Mouse (Mus musculus) testis, postnatal 10 days (tissue): ENCODE results near the gene Btbd8.

Experiments
- DNase-seq: peaks from one replicate; pipeline ENCODE4 v3.0.0; 2021; ENCODE audit warnings: low spot score

Gene Btbd8

GRCm38 (mm10) chr5:107450299-107450698, 12.5 kb downstream of the Btbd8 start:
- DNase-seq = no peak

GRCm38 (mm10) chr5:107462147-107463076, 24.6 kb downstream of the Btbd8 start:
- no peak for DNase-seq

GRCm38 (mm10) chr5:107466501-107466900, 28.7 kb downstream of the Btbd8 start:
- no peak for DNase-seq

GRCm38 (mm10) chr5:107467098-107467497, 29.3 kb downstream of the Btbd8 start:
- no peak for DNase-seq

DNA sequence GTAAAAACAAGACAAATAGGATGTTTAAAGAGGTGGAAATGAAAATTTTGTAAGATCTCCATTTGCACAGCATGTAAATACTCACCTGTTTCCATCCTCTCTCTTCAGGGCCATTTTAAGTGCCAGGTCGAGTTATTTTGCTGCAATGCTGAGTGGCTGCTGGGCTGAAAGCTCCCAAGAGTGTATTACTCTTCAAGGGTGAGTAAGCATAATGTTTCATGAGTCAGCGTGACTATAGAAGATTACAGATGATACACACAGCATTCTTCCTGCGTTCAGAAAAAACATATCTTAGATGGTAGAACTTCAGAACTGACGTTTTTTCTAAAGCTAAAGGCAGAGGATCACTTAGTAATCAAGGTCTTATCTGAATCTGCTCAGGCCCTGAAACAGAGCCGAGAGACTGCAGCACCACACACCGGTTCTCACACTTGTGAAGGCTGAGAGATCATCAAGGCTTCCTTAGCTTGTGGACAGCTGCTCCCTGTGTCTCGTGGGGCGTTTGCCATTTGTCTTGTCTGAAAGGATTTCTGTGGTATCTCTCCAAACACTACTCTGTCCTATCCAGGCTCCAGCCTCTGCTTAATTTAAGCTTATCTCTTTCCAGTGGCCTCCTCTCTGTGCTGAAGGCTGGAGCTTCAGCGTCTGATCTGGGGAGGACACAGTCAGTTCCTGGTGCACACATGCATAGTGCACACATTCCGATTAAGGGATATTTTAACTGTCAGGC, 33.0 kb downstream of the Btbd8 start:
- no peak for DNase-seq

DNA sequence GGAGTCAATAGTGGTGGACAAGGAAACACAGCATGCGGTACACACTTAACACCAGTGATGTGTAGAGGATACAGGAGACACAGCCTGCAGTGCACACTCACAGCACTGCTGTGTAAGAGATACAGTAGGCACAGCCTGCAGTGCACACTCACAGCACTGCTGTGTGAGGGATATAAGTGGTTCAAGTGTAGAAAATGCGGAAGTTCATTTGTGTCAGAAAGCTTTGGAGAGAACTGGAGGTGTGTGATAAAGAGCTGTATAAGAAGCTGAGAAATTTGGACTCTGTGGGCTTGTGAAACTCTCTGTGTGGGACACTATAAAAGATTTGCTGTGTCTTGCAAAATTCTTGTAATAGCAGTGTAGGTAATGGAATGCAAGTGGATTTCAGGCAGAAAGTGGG, 42.4 kb downstream of the Btbd8 start:
- DNase-seq = no peak

DNA sequence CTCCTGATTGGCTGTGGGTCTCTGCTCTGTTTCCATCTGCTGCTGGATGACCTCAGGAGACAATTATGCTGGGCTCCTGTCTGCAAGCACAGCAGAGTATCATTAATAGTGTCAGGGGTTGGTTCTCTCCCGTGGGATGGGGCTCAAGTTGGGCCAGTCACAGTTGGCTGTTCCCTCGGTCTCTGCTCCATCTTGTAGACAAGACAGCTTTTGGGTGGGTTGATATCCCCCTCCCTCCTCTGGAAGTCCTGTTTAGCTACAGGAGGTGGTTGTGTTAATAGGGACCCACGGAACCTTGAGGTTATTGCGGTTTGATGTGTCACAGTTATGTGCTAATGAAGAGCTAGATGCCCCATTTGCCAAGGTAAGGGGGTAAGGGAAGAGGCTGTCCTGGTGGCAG, 51.2 kb downstream of the Btbd8 start:
- DNase-seq = no peak

DNA sequence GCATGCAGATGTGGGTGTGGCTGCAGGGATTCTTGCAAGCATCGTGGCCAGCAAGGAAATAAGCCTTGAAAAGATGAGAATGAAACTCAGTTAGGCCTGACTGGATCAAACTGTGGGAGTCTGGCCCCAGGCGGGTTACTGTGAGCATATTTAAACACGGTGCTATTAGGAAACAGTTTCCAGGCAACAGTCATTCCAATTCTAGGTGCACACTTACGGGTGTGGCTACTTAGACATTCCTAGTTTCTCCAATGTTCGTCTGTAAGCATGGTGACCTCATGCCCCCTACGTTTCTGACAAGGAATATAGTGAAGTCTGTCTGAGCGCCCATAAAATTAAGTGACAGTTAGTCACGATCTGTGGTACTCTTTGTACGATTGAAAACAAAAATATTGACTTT, 53.2 kb downstream of the Btbd8 start:
- no peak for DNase-seq

DNA sequence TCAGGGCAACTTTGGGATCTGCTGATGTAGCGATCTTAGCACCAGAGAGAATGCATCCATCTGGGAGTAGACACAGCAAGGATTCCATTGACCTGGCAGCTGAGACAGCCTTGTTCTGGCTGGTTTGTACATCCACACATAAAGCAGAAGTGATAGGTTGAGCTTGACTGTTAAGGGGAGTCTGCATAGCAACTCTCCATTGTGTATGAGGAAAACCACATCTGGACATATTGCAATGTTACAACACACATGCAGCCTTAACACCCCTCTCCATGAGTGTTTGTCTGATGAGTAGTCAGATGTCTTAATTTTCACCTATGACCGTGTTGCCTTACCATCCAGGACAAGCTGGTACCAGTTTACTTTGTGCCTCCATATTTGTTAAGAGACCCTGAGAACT, 54.7 kb downstream of the Btbd8 start:
- no peak for DNase-seq

DNA sequence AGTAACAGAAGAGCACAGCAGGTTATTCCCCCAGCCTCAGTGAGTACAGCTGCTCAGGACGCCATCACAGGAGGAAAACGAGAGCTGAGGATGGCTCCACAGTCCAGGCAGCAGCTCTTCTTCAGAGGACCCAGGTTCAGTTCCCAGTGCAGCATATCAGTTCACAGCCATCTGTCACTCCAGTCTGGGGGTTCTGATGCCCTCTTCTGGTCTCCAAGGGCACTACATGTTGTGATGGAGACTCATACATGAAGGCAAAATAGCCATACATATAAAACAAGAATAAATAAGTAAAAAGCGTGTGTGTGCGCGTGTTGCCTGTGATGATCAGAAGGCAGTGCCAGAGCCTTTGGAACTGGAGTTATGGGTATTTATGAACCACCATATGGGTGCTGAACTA, 57.0 kb downstream of the Btbd8 start:
- DNase-seq = no peak

GRCm38 (mm10) chr5:107496047-107496446, 58.2 kb downstream of the Btbd8 start:
- DNase-seq = no peak

GRCm38 (mm10) chr5:107497519-107498501, 60.0 kb downstream of the Btbd8 start:
- no peak for DNase-seq

GRCm38 (mm10) chr5:107498806-107499310, 61.1 kb downstream of the Btbd8 start:
- DNase-seq = no peak

DNA sequence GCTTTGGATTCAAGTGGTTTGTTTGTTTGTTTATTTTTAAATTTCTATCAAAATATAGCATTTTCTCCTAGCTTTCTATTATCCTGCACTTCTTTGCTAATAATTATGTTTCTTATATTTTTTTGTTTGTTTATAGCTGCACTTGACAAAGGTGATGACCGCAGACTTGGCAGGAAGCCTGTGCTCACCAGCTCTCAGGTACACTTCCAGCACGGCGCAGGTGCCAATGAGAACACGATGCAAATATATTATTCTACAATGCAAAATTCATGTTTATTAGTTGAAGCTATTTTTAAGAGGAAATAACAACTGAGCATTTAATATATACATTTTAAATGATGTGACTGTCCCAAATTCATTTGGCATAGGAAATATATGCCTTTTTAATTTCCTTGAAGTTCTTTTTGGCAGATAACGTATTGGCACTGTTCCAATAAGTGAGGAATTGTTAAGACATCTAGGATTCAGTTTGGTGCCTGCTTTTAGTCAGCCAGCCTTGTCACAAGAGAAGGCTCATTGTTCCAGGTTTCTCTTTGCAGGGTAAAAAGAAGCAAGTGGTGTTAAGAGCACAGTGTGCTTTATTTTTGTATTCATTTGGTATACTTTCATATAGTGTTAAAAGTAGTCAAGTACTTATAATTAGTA, 62.2 kb downstream of the Btbd8 start:
- no peak for DNase-seq

DNA sequence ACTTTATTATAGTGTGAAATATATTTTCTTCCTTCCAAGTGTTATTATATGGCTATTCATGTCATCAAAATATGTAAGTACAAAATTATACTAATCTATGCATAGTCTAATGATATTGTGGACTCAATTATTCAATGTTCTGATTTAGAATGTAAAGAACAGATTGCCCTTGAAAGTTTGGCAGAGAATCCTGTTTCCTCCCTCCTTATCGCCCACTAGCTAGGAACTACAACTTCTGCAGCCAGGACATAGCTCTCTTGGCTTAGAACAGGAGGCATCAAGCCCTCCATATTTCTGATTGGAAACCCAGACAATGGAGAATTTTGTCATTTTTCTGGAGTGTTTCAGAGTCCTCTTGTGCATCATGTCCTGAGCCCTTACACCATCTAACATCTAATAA, 62.9 kb downstream of the Btbd8 start:
- no peak for DNase-seq

GRCm38 (mm10) chr5:107507321-107507720, 69.5 kb downstream of the Btbd8 start, which contains the start of gene Gm42669:
Gene Gm42669, plus strand, starts transcription at chr5:107507621.
- DNase-seq = no peak

DNA sequence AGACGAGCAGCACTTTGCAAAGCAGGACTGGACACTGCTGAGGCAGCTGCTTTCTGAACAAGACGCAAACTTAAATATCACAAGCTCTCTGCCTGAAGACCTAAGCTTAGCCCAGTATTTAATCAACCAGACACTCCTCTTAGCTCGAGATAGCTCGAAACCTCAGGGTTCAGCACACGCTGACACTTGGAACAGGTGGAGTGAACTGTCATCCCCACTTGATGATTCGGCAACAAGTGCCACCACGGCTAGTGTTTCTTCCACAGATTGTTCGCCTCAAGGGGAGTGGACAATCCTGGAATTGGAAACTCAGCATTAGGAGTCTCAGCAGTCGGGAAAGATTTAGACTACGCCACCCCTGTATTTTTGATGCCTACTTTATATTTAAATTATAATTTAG, 72.7 kb downstream of the Btbd8 start:
- DNase-seq = no peak

DNA sequence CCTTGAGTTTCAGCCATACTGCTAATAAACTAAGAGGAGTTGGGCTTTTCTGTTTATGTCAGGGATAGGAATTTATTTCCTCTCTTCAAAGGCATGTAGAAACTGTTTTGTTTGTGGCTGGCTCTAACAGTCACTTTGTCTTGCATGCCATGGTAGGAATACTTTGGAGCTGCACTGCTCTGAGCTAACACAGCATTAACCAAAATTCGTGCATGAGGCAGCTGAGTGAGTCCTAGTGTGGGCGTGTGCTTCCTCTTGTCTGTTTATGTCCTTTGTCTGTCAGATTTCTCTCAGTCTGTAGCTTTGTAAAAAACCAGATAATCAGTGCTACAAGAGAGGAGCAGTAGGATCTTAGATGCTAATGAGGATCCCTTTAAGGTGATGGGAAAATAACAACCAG, 73.5 kb downstream of the Btbd8 start:
- no peak for DNase-seq

DNA sequence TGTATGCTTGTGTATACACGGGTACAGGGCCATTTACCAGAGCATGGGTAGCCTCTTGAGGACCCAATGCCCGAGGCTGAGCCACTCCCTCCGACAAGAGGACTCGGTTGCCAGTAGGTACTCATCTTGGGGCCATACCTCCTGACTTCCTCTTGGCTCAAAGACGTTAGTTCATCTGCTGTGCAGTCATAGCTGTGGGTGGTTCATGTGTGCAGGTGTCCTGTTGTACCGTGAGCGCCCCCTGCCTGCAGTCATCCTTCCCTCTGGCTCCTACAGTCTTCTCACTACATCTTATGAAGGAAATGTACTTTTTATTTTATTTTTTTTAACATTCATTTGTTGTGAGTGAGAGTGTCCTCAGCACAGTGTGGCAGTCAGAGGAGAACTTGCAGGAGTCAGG, 75.8 kb downstream of the Btbd8 start:
- peak; percentile 78 for DNase-seq

DNA sequence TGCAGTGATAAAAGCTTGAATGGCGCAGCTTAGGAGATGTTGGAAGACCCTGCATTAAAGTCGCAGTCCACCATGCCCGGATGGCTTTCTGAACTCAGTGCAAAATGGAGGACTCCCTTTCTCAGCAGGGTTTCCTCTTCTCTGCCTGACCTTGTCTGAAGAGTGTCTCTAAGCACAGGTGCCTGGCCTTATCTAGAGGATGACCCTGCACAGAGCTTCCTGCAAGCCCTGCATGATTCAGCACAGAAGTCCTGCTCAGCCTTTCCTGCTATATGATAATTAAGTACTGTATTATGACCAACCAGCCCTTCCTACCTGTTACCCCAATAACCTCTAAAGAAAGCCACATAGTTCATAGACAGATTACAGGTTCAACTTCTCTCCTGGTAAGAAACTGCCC, 77.7 kb downstream of the Btbd8 start:
- DNase-seq = no peak

DNA sequence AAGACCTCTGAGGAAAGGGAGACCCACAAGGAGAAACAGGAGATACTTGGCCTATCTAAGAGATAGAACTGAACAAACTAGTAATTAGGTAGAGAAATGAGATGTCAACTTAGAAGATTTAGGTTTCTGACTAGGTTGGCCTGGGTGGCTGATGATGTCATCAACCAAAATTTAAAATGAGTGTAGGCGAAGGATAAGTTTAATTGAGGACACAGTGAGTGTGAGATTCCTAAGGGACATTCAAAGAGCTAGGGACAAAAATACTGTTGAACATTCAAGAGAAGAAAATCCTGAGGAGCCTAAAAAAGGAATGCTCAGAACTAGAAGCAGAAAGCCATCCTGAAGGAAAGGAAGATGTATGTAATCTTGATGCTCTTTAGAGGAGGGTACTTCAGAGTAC, 78.3 kb downstream of the Btbd8 start:
- no peak for DNase-seq
